Mouse (Mus musculus) stomach, embryonic 15.5 days (tissue): ENCODE results near the gene Hormad1. TPM values are rescaled to one million over a fixed set of nuclear protein-coding genes. Genes with fewer than 3 reads are reported as not detected.
"Not testable (repeated sequence)": the region's sequence is repeated elsewhere in the genome, so short reads cannot be mapped to it uniquely, and the experiment has no call there.

Source experiments
- ATAC-seq: fragments of 200-750 bp; cut with Nextera tagmentation; 2 replicates; pipeline ENCODE4 v1.8.0; 2017; ENCODE audit warnings: low read depth, moderate number of reproducible peaks, moderate TSS enrichment; ENCODE audit not compliant: insufficient read depth, low FRiP score
- H3K27ac ChIP-seq: fragments of 300-500 bp; sonication (generic); 2 replicates; pipeline ENCODE4 v1.5.1; 2015; ENCODE audit warnings: mild to moderate bottlenecking, inconsistent platforms
- H3K27me3 ChIP-seq: fragments of 300-500 bp; sonication (generic); replicated peaks from 2 replicates; pipeline ENCODE4 v1.6.1; 2015; ENCODE audit warnings: inconsistent platforms
- H3K36me3 ChIP-seq: fragments of 300-500 bp; sonication (generic); 2 replicates; pipeline ENCODE4 v1.6.1; 2015; ENCODE audit warnings: inconsistent platforms
- H3K4me1 ChIP-seq: fragments of 300-500 bp; sonication (generic); 2 replicates; pipeline ENCODE4 v1.6.1; 2015; ENCODE audit warnings: inconsistent platforms
- H3K4me2 ChIP-seq: fragments of 300-500 bp; sonication (generic); 2 replicates; pipeline ENCODE4 v1.6.1; 2015; ENCODE audit warnings: mild to moderate bottlenecking, inconsistent platforms
- H3K4me3 ChIP-seq: fragments of 300-500 bp; sonication (generic); replicated peaks from 2 replicates; pipeline ENCODE4 v1.5.1; 2015; ENCODE audit warnings: inconsistent platforms
- H3K9ac ChIP-seq: fragments of 300-500 bp; sonication (generic); 2 replicates; pipeline ENCODE4 v1.6.1; 2015; ENCODE audit warnings: inconsistent platforms
- H3K9me3 ChIP-seq: fragments of 300-500 bp; sonication (generic); 2 replicates; pipeline ENCODE4 v1.6.1; 2016; ENCODE audit warnings: inconsistent platforms
- WGBS: fragments of 180-500 bp; shearing (Covaris S2); methylation state at CpG from one replicate; pipeline ENCODE4 v1.1.7; 2015; 5-methylcytosine and 5-hydroxymethylcytosine counted together
- polyA plus RNA-seq: library from polyadenylated mRNA; unstranded; fragments of >200 nt; fragmentation: Nextera tagmentation; extraction: Ambion mirVana; gene quantifications from 2 replicates; pipeline ENCODE4 v1.2.1, GENCODE M21; 2015

Hormad1 gene
- polyA plus RNA-seq, 1 experiment from 2014 or later: not detected

GRCm38 (mm10) chr3:95569585-95569984, 10.1 kb downstream of the Hormad1 start:
- 94% methylated on average over 3 of the region's 3 CpGs for whole genome bisulfite sequencing
- Histone ChIP-seq H3K27me3 (no peaks in the 10 kb centered on the region), H3K36me3 (no peaks in the 10 kb centered on the region), H3K9ac (no peak overlapping the region), H3K27ac (no peak overlapping the region), H3K4me3 (no peak overlapping the region), H3K4me2 (no peak overlapping the region), H3K4me1 (no peaks in the 10 kb centered on the region), H3K9me3 (no peaks in the 10 kb centered on the region)
- no peak for ATAC-seq

DNA sequence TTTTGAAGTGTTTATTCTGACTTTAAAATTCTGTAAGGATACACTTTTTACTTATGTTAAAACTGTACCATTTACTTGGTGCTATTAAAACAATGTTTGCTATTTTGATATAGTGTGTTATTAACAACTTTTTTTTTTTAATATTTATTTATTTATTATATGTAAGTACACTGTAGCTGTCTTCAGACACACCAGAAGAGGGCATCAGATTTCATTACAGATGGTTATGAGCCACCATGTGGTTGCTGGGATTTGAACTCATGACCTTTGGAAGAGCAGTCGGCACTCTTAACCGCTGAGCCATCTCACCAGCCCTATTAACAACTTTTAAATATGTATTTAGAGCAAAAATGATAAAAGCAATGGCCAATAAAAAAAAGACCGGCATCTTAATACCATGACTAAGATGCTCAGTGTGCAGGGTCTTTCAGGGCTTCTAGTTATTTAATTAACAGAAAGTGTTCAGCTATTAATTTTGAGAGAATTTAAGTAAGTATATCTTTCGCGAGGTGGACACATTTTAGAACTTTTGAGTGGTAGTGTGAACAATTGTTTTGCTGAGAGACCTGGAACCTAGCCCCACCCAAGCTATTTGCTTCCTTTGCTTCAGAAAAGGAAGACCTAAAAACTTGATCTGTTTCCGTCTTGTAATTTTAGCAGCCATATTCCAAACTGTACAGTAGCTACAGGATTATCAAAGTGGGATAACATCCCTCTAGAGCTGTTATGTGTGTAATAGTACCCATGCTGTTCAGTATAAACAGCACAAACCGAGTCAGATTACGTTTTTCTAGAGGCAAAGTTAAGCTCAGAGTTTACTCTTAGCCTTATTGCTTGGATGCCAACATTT, 28.5 kb downstream of the Hormad1 start:
- no peak; the same call in 1 of the 2 replicates for ATAC-seq
- WGBS: 44% methylated on average over 8 of the region's 8 CpGs
- H3K27me3 ChIP-seq: no peaks in the 10 kb centered on the region
- no peak overlapping the region for H3K9ac ChIP-seq
- H3K4me2 ChIP-seq: peak overlapping the region; percentile 54
- peak overlapping the region; percentile 70 for H3K4me3 ChIP-seq
- H3K4me1 ChIP-seq: no peaks in the 10 kb centered on the region
- no peaks in the 10 kb centered on the region for H3K9me3 ChIP-seq
- no peaks in the 10 kb centered on the region for H3K36me3 ChIP-seq
- H3K27ac ChIP-seq: peak overlapping the region; percentile 75

DNA sequence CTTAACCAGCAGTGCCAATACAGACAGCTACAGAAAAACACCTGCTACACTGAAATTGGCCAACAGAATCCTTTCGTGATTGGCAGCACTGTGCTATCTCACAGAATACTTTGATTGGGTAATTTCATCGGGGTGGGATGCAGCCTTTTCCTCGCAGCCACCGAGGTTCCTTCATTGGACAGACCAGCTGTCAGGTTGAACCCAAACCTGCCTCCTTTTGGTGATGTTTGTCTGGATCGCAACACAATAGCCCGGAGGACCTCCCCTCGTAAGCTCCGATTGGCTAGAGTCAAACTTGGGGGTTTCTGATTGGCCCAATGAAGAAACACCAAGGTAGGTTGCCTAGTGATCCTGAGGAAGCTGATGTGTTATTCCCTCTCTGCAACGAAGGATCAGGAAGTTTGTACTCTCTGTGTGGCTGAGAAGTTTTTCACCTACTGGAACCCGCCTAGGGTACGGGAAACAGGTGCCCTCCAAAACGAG, 29.2 kb downstream of the Hormad1 start, which contains the start of gene Golph3l:
Gene Golph3l (plus strand): TSS at position 331 of the 483 bp plus-strand sequence.
- peak within 1 kb of the TSS; percentile 86 for H3K27ac ChIP-seq
- no peaks in the 10 kb centered on the region for H3K9me3 ChIP-seq
- peak within 1 kb of the TSS; percentile 56 for H3K4me2 ChIP-seq
- no peaks in the 10 kb centered on the region for H3K27me3 ChIP-seq
- H3K4me1 ChIP-seq: no peaks in the 10 kb centered on the region
- H3K4me3 ChIP-seq: peak within 1 kb of the TSS; percentile 70
- WGBS: under 1% methylated on average over 12 of the region's 12 CpGs
- no peaks in the 10 kb centered on the region for H3K36me3 ChIP-seq
- ATAC-seq: peak; percentile 100
- peak within 1 kb of the TSS; percentile 53; the same call in 1 of the 2 replicates for H3K9ac ChIP-seq

DNA sequence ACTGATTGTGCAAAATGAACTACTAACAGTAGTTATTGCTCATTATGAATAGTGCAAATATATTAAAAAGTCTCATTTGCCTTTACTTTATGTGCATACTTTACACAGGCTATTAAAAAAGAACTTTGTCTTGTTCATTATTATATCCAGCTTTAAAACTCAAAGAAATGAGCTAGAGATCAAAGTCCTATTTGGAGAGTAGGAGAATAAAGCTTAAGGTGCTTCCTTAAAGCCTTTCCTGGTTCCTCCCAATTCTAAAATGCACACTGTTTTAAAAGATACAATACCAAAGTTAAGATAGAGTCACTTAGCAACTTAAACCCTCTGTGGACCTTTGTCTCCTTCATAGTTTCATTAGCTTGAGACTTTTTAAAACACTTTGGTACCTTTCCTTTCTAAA, 39.3 kb downstream of the Hormad1 start:
- ATAC-seq: no peak
- Histone ChIP-seq H3K36me3 (0 out of 2 replicates have a peak, but pooled peaks cover 2% of the 10 kb centered on the region), H3K27me3 (no peaks in the 10 kb centered on the region), H3K4me3 (no peak overlapping the region), H3K27ac (no peak overlapping the region), H3K4me2 (no peak overlapping the region), H3K9ac (no peak overlapping the region), H3K9me3 (no peaks in the 10 kb centered on the region), H3K4me1 (no peaks in the 10 kb centered on the region)

GRCm38 (mm10) chr3:95601287-95601686, 41.8 kb downstream of the Hormad1 start:
- H3K27ac ChIP-seq: no peak overlapping the region
- no peaks in the 10 kb centered on the region for H3K4me1 ChIP-seq
- WGBS: 67% methylated on average over 3 of the region's 3 CpGs
- peaks cover 5% of the 10 kb centered on the region; the same call in 1 of the 2 replicates for H3K36me3 ChIP-seq
- H3K27me3 ChIP-seq: no peaks in the 10 kb centered on the region
- ATAC-seq: no peak
- no peak overlapping the region for H3K4me3 ChIP-seq
- H3K9me3 ChIP-seq: no peaks in the 10 kb centered on the region
- no peak overlapping the region for H3K4me2 ChIP-seq
- no peak overlapping the region for H3K9ac ChIP-seq

DNA sequence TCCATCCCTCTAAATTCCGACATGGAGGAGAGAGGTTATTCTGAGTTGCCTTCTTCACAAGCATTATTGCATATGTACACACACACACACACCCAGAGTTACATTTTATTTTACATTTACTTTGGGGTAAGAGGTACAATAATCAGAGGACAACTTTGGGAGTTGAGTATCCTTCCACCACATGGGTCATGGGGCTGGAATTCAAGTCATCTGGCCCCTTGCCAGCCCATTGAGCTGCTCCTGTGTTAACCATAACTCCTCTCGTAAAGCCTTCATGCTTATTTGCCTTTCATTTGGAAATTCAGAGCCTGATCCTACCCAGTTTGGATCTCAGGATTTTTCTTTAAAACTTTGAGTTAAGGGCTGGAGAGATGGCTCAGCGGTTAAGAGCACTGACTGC, 46.6 kb downstream of the Hormad1 start:
- 86% methylated on average over 3 of the region's 3 CpGs for WGBS
- ATAC-seq: no peak

DNA sequence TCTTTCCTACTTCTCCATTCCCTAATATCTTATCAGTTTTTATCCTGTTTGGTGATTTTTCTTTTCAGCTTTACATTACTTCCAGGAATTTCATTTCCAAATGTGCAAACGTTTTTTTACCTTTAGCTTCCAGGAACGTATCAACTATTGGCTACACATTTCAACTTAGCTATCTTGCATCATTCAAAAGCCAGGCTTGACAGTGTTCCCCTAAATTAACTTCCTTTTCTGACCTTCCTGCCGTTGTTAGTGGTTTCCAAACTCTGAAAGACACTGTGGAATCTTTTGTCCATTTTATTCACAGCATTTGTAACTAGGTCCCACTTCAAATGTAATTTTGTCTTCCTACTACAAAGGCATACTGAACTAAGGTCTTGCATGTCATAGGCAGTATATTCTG, 49.7 kb downstream of the Hormad1 start:
- no peak overlapping the region for H3K9ac ChIP-seq
- H3K9me3 ChIP-seq: no peaks in the 10 kb centered on the region
- no peak for ATAC-seq
- H3K4me2 ChIP-seq: no peak overlapping the region
- H3K4me3 ChIP-seq: no peak overlapping the region
- peaks cover 25% of the 10 kb centered on the region for H3K36me3 ChIP-seq
- H3K4me1 ChIP-seq: no peaks in the 10 kb centered on the region
- no peak overlapping the region for H3K27ac ChIP-seq
- 68% methylated on average over 3 of the region's 3 CpGs for WGBS
- no peaks in the 10 kb centered on the region for H3K27me3 ChIP-seq

More for the DNA sequence above, 46.6 kb downstream of the Hormad1 start:
- Histone ChIP-seq H3K4me1 (no peaks in the 10 kb centered on the region), H3K36me3 (peaks cover 23% of the 10 kb centered on the region), H3K27me3 (no peaks in the 10 kb centered on the region), H3K9me3 (no peaks in the 10 kb centered on the region), H3K4me3 (no peak overlapping the region), H3K4me2 (no peak overlapping the region), H3K27ac (no peak overlapping the region), H3K9ac (no peak overlapping the region)

- Histone ChIP-seq H3K4me3 (no peak overlapping the region), H3K9ac (no peak overlapping the region), H3K36me3 (peaks cover 42% of the 10 kb centered on the region), H3K27ac (no peak overlapping the region), H3K27me3 (no peaks in the 10 kb centered on the region), H3K4me2 (no peak overlapping the region), H3K9me3 (no peaks in the 10 kb centered on the region), H3K4me1 (no peaks in the 10 kb centered on the region)
- 97% methylated on average over 1 of the region's 1 CpGs for WGBS
- no peak for ATAC-seq
Measured at GRCm38 (mm10) chr3:95613996-95614395, 54.5 kb downstream of the Hormad1 start.

DNA sequence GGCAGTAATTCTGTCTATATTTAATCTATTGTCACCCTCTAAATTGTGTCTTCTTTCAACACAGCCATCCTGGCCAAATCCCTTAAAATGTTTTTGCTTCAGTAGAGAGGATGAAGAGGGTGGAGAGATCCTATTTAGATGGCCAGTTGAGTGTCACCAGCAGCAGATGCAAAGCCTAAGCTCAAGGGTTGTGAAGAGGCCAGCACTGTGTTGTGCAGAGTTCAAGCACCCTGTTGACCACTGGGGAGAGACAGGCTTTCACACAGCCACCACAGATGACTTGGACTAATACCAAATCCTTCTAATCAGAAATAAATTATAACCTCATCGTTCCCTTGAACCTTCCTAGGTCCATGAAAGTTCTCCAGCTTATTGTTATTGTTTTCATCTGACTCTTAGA, 59.0 kb downstream of the Hormad1 start:
- Histone ChIP-seq H3K36me3 (peaks cover 31% of the 10 kb centered on the region; the same call in 1 of the 2 replicates), H3K4me2 (no peak overlapping the region), H3K27ac (no peak overlapping the region), H3K27me3 (no peaks in the 10 kb centered on the region), H3K4me1 (no peaks in the 10 kb centered on the region), H3K9ac (no peak overlapping the region), H3K9me3 (no peaks in the 10 kb centered on the region), H3K4me3 (no peak overlapping the region)
- no peak for ATAC-seq
- 81% methylated on average over 1 of the region's 1 CpGs for WGBS

DNA sequence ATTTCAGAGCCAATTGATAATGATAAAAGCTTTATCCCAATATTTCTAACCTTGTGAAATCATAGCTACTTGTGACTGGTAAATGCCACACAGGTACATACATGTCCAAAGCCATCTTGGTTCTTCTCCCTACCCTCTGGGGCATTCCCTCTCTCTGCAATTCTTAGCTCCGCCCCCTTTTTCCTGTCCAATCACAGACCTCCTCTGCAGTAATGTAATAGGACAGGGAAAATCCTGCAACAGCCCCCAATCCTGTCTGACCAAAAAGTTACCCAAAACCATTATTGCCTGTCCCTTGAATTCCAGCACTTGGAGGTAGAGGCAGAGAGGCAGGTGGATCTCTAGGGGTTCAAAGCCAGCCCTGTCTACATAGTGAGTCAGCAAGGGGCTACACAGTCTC, 61.8 kb downstream of the Hormad1 start:
- Histone ChIP-seq H3K36me3 (peaks cover 20% of the 10 kb centered on the region; the same call in 1 of the 2 replicates), H3K4me1 (peaks cover 7% of the 10 kb centered on the region), H3K4me3 (no peak overlapping the region), H3K27ac (no peak overlapping the region), H3K9ac (no peak overlapping the region), H3K9me3 (no peaks in the 10 kb centered on the region), H3K27me3 (no peaks in the 10 kb centered on the region), H3K4me2 (no peak overlapping the region)
- 84% methylated on average over 1 of the region's 1 CpGs for WGBS
- ATAC-seq: no peak

GRCm38 (mm10) chr3:95622421-95622820, 62.9 kb downstream of the Hormad1 start:
- H3K27ac ChIP-seq, H3K9ac ChIP-seq, H3K9me3 ChIP-seq, ATAC-seq, H3K4me2 ChIP-seq, H3K27me3 ChIP-seq, H3K4me1 ChIP-seq, H3K4me3 ChIP-seq: not testable (repeated sequence)
- peaks cover 16% of the 10 kb centered on the region; the same call in 1 of the 2 replicates for H3K36me3 ChIP-seq
- WGBS: 93% methylated on average over 20 of the region's 20 CpGs

DNA sequence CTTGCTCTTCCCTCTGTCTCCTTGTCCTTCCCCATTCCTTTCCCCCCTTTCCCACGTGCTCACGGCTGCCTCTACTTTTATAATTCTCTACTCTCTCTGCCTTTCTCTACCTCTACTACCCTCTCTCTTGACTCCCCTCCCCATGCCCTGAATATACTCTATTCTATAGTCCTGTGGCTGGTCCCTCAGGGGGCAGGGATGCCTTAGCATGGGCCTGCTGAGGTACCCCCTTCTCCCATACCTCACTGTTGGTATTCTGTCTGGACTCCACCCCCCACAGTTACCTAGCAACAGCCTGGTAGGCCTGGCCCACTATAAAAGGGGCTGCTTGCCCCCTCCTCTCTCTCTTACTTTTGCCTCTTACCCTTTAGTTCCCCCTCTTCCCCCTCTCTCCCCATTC, 64.1 kb downstream of the Hormad1 start:
- Histone ChIP-seq H3K4me1 (peaks cover 7% of the 10 kb centered on the region), H3K27me3 (no peaks in the 10 kb centered on the region), H3K36me3 (peaks cover 19% of the 10 kb centered on the region), H3K9ac (no peak overlapping the region), H3K4me2 (no peak overlapping the region), H3K4me3 (no peak overlapping the region), H3K9me3 (no peaks in the 10 kb centered on the region), H3K27ac (no peak overlapping the region)
- no peak for ATAC-seq
- WGBS: 67% methylated on average over 2 of the region's 2 CpGs
